In the genomic region with DNA sequence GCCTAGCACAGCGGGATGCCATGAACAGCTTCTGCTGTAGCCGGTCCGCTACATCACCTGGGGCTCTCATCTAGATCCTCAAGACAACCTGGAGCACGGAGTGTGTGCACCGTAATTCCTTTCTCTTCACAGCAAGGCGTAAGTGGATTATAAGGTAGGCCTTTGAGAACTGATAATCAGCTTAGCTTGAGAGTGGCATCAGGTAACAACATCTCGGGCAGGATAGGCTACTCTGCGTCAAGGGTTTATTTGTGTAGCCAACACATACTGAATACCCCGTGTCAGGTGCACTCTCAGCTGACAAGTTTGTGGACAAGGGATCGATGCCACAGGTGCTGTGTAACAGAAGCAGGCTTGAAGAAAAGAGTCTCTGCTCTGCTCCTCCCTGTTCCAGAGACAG, we compare ENCODE assay signal across 27 mouse cellular contexts.
A peak's percentile ranks its signal among the peaks of the same experiment; 100 is the strongest.
DNase-seq lines count a peak whose midpoint lies in the region; TF ChIP-seq lines count a peak whose summit lies in the region.
"Had no signal": no experiment of that assay in that cellular context is flagged by ENCODE, and none has a peak within 500 bp of the region (broad histone marks: within the 10 kb centered on the region; RNA-seq: fewer than 3 reads in every experiment).

No protein-coding gene starts in this region.

- intact Hi-C loops in heart, adult 2 months (cut with DNase I): no loop called here

- H3K36me3 ChIP-seq in heart, adult 2 months (ENCODE audit: control insufficient read depth, insufficient read depth, low read length): no peaks in the 10 kb centered on the region
- no peaks in the 10 kb centered on the region for H3K36me3 ChIP-seq in myocyte (ENCODE audit: control insufficient read depth, insufficient read depth)
- H3K36me3 ChIP-seq: embryonic facial prominence, embryonic 12.5 days; forebrain, embryonic 12.5 days; forebrain, embryonic 15.5 days; G1E; heart, embryonic 12.5 days; heart, embryonic 15.5 days; hindbrain, embryonic 13.5 days had no signal

- no peaks in the 10 kb centered on the region; the same call in 1 of the 2 replicates for H3K79me2 ChIP-seq in heart, adult 2 months (replicated peaks; ENCODE audit: control insufficient read depth, insufficient read depth, low read length)
- no peaks in the 10 kb centered on the region for H3K79me2 ChIP-seq in myocyte (ENCODE audit: control insufficient read depth, insufficient read depth)

- 95% methylated on average over 10 of the region's 10 CpGs for WGBS in heart, adult 2 months

- no peak for TF ChIP-seq EP300 in heart, adult 2 months (IDR thresholded peaks at IDR 0.05; ENCODE audit: insufficient read depth, low read depth, low read length)

- no peak overlapping the region for H3K9ac ChIP-seq in heart, adult 2 months (ENCODE audit: low read depth, low read length)
- H3K9ac ChIP-seq: embryonic facial prominence, embryonic 12.5 days; forebrain, embryonic 12.5 days; forebrain, embryonic 15.5 days; heart, embryonic 12.5 days; heart, embryonic 15.5 days; hindbrain, embryonic 13.5 days had no signal

- TF ChIP-seq CTCF in heart, adult 2 months (IDR thresholded peaks at IDR 0.05): no peak

- H3K27ac ChIP-seq in heart, adult 2 months: no peak overlapping the region
- H3K27ac ChIP-seq: embryonic facial prominence, embryonic 12.5 days; forebrain, embryonic 12.5 days; forebrain, embryonic 15.5 days; heart, embryonic 15.5 days; hindbrain, embryonic 10.5 days; hindbrain, embryonic 13.5 days had no signal

- no peak for TF ChIP-seq POLR2A in heart, adult 2 months (IDR thresholded peaks at IDR 0.05; ENCODE audit: insufficient read depth, low read depth, low read length)
- no peak for TF ChIP-seq POLR2A in myocyte (IDR thresholded peaks at IDR 0.05; ENCODE audit: insufficient read length, low read depth)

- H3K27me3 ChIP-seq in heart, adult 2 months (ENCODE audit: control insufficient read depth, insufficient read depth, low read length): no peaks in the 10 kb centered on the region
- no peaks in the 10 kb centered on the region for H3K27me3 ChIP-seq in myocyte (ENCODE audit: control insufficient read depth, insufficient read depth, insufficient read length)
- H3K27me3 ChIP-seq: CH12.LX; embryonic facial prominence, embryonic 12.5 days; forebrain, embryonic 12.5 days; forebrain, embryonic 15.5 days; heart, embryonic 12.5 days; heart, embryonic 15.5 days; hindbrain, embryonic 13.5 days; Patski had no signal

- H3K4me2 ChIP-seq in myocyte (ENCODE audit: low read depth): no peak overlapping the region
- H3K4me2 ChIP-seq: embryonic facial prominence, embryonic 12.5 days; forebrain, embryonic 12.5 days; forebrain, embryonic 15.5 days; heart, embryonic 12.5 days; heart, embryonic 15.5 days; hindbrain, embryonic 13.5 days had no signal

- DNase-seq in heart, adult 11 months: peak; percentile 71
- no peak for DNase-seq in heart, adult 2 months
- DNase-seq in R1 (ENCODE audit: low read depth, low spot score): peak; percentile 48
- no peak for DNase-seq in natural killer cell, adult 2 months (ENCODE audit: low spot score in 2 of 2)
- no peak for DNase-seq in adrenal gland, postnatal 4 days (ENCODE audit: low spot score in 2 of 2)
- DNase-seq: adrenal gland, adult 8-10 months; adrenal gland, postnatal 25 days; B cell, adult 2 months; cerebellum, adult 18-20 months; cerebellum, adult 9-10 months; cerebellum, postnatal 14 days; gastrocnemius, postnatal 10 days; gastrocnemius, postnatal 36 days; heart, postnatal 10 days; heart, postnatal 36 days had no signal

- peaks cover 2% of the 10 kb centered on the region; the same call in 1 of the 2 replicates for H3K4me1 ChIP-seq in heart, adult 2 months (ENCODE audit: control insufficient read depth, insufficient read depth, low read length)
- H3K4me1 ChIP-seq: heart, embryonic 15.5 days had no signal

- H3ac ChIP-seq in myocyte (ENCODE audit: control insufficient read depth, insufficient read length): no peak overlapping the region

- H3K4me3 ChIP-seq in heart, adult 2 months: no peak overlapping the region
- no peak overlapping the region for H3K4me3 ChIP-seq in myocyte
- H3K4me3 ChIP-seq: embryonic facial prominence, embryonic 12.5 days; erythroblast, embryonic 14.5 days; forebrain, embryonic 12.5 days; forebrain, embryonic 15.5 days; heart, embryonic 12.5 days; heart, embryonic 15.5 days; hindbrain, embryonic 10.5 days; hindbrain, embryonic 13.5 days had no signal

TF ChIP-seq in myocyte, 11 proteins besides CTCF, POLR2A, EP300 and RAD21:
- TF ChIP-seq MYOD1 (IDR thresholded peaks at IDR 0.05; ENCODE audit: control insufficient read depth in 1 of 3, insufficient read length in 2 of 3, low read depth in 2 of 3) (peak in 2 of 3 experiments; percentile 14 to 40), SRF (IDR thresholded peaks at IDR 0.05; ENCODE audit: control insufficient read depth, insufficient read length, low read depth) (no peak)

Comparison
In these comparisons a context has a peak if more than half of its experiments do, and no peak if none do; other contexts are left out.
1. DNase-seq: peak in heart, adult 11 months (single experiment) and R1 (single experiment); none in heart, adult 2 months (0 of 2), natural killer cell, adult 2 months (0 of 2) and adrenal gland, postnatal 4 days (0 of 2).